Mouse (Mus musculus): Measurements from ENCODE around the gene Ttc16.

The Ttc16 gene

GRCm38 (mm10) chr2:32741273-32742172 is 33.9 kb downstream of the Ttc16 start:
- peak; percentile 42 for DNase-seq

- DNase-seq = no peak
Observed at GRCm38 (mm10) chr2:32740916-32741272, 34.5 kb downstream of the Ttc16 start, which contains the start of gene 6330409D20Rik. Gene 6330409D20Rik (minus strand): TSS chr2:32741016.

- DNase-seq = no peak
Observed at GRCm38 (mm10) chr2:32739311-32739710, 36.1 kb downstream of the Ttc16 start.

- no peak for DNase-seq
Observed at GRCm38 (mm10) chr2:32737008-32737407, 38.4 kb downstream of the Ttc16 start.

GRCm38 (mm10) chr2:32736306-32736829 is 39.1 kb downstream of the Ttc16 start:
- DNase-seq = no peak

GRCm38 (mm10) chr2:32734933-32735332 is 40.5 kb downstream of the Ttc16 start:
- no peak for DNase-seq

- no peak for DNase-seq
Observed at GRCm38 (mm10) chr2:32734480-32734879, 41.0 kb downstream of the Ttc16 start.

GRCm38 (mm10) chr2:32732695-32733094 is 42.7 kb downstream of the Ttc16 start:
- no peak for DNase-seq

- no peak for DNase-seq
Observed at GRCm38 (mm10) chr2:32731911-32732310, 43.5 kb downstream of the Ttc16 start.

- DNase-seq = no peak
Observed at GRCm38 (mm10) chr2:32730854-32731253, 44.6 kb downstream of the Ttc16 start.

GRCm38 (mm10) chr2:32729547-32729946 is 45.9 kb downstream of the Ttc16 start:
- no peak for DNase-seq

GRCm38 (mm10) chr2:32728463-32728862 is 47.0 kb downstream of the Ttc16 start:
- no peak for DNase-seq

- peak; percentile 92 for DNase-seq
Observed at GRCm38 (mm10) chr2:32727435-32727834, 48.0 kb downstream of the Ttc16 start.

GRCm38 (mm10) chr2:32724832-32725790 is 50.3 kb downstream of the Ttc16 start:
- DNase-seq = no peak

GRCm38 (mm10) chr2:32724149-32724548 is 51.3 kb downstream of the Ttc16 start:
- no peak for DNase-seq

- no peak for DNase-seq
Observed at GRCm38 (mm10) chr2:32722581-32722980, 52.9 kb downstream of the Ttc16 start.

GRCm38 (mm10) chr2:32722046-32722445 is 53.4 kb downstream of the Ttc16 start:
- DNase-seq = no peak

GRCm38 (mm10) chr2:32720681-32721229 is 54.7 kb downstream of the Ttc16 start, which contains the start of gene Sh2d3c:
Gene Sh2d3c (plus strand): TSS chr2:32721055.
- peak; percentile 74 for DNase-seq

GRCm38 (mm10) chr2:32720053-32720452 is 55.4 kb downstream of the Ttc16 start:
- no peak for DNase-seq

GRCm38 (mm10) chr2:32718761-32719160 is 56.7 kb downstream of the Ttc16 start:
- peak; percentile 62 for DNase-seq

GRCm38 (mm10) chr2:32714987-32715425 is 60.4 kb downstream of the Ttc16 start:
- peak; percentile 76 for DNase-seq

GRCm38 (mm10) chr2:32714117-32714986 is 61.1 kb downstream of the Ttc16 start:
- DNase-seq = peak; percentile 47
